Mouse (Mus musculus) bone marrow, adult 2 months (tissue): ENCODE data around the gene Syp.

Experiments
- CTCF ChIP-seq: fragments of 200-500 bp; IDR thresholded peaks from 2 replicates; pipeline ENCODE4 v1.5.1; 2011; ENCODE audit warnings: low read length, control low read depth; ENCODE audit not compliant: control insufficient read depth, insufficient read depth
- POLR2A ChIP-seq: fragments of 200-500 bp; IDR thresholded peaks from 2 replicates; pipeline ENCODE4 v1.6.1; 2011; ENCODE audit warnings: low read depth, mild to moderate bottlenecking, control low read depth, low read length, borderline replicate concordance; ENCODE audit not compliant: control insufficient read depth

DNA sequence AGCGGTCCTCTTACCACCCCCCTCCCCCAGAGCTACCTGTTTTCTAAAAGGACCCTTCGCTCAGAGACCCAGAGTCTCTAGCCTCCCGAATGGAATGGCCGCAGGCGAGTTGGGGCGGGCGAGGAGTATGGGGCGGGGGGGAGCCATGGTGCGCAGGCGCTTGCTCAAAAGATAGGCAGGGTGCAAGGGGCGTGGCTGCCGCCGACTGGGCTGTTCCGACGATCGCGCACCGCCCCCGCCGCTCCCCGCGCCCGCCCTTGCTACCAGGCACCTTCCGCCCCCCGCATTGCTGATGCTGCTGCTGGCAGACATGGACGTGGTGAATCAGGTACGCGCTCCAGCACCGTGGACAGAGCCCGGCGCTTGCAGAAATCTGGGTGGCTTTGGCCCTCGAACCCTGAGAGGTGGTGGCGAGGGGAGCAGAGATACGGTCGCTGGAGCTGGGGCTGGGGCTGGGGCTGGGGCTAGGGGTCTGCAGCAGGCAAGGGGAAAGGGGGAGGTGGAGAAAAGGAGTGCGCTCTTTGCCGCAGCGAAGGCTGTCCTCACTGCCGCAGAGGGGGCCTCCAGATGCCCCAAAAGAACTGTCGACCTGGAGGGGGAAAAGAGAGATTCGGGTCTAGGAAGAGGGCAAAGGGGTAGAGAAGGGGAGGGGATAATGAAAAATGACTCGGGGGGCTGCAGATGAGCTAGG lies at the start of gene Syp:
- no peak for TF ChIP-seq CTCF
- no peak for TF ChIP-seq POLR2A
